Mouse (Mus musculus): Measurements from ENCODE around the gene Cnnm2. TPM values are rescaled to one million over a fixed set of nuclear protein-coding genes. Genes with fewer than 3 reads are reported as not detected.

Gene Cnnm2
- total RNA-seq, 2 experiments from 2014 or later = 6.0 to 6.7 TPM

GRCm38 (mm10) chr19:46837290-46838079, 76.1 kb downstream of the Cnnm2 start:
- DNase-seq = no peak
- intact Hi-C loops (cut with DNase I) = no loop called here

- intact Hi-C loops (cut with DNase I) = no loop called here
- no peak for DNase-seq
These were observed 79.6 kb downstream of the Cnnm2 start for GRCm38 (mm10) chr19:46841016-46841415.

DNA sequence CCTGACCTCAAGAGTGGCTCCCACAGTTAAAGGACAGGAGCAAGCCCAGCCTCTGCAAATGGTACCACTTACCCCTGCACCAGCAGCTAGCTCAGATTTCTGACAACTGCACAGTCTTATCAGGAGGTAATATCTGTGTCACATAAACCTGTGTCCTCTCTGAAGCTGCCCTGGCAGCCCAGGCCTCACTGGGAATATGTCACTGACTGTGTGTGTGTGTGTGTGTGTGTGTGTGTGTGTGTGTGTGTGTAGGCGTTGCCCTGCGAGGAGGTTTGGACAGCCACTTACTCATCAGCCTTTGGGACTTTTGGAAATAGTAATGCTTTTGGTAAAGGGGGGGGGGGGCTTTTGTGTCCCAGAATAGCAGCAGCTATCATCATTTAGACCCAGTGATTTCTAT, 81.6 kb downstream of the Cnnm2 start:
- intact Hi-C loops (cut with DNase I) = no loop called here
- DNase-seq = no peak

DNA sequence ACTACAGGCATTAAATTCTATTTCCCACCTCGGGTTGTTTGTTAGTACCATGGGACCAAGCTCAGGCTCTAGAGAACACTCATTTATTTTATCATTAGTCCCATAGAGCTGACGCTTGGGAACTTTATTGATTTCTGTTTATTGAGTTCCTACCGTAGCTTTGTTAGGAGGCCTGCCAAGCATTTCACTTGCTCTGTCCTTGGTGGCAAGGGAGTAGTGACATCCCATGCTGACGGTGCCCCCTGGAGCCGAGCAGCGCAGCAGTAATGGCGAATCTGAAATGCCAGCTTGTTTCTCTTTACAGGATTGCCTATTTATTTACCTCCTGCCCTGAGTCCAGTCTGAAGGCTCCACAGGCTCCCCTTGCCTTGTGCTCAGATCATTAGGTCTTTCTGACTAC, 84.7 kb downstream of the Cnnm2 start:
- DNase-seq = no peak
- intact Hi-C loops (cut with DNase I) = no loop called here

- intact Hi-C loops (cut with DNase I) = no loop called here
- DNase-seq = no peak
These were observed 85.1 kb downstream of the Cnnm2 start for GRCm38 (mm10) chr19:46846459-46846858.

DNA sequence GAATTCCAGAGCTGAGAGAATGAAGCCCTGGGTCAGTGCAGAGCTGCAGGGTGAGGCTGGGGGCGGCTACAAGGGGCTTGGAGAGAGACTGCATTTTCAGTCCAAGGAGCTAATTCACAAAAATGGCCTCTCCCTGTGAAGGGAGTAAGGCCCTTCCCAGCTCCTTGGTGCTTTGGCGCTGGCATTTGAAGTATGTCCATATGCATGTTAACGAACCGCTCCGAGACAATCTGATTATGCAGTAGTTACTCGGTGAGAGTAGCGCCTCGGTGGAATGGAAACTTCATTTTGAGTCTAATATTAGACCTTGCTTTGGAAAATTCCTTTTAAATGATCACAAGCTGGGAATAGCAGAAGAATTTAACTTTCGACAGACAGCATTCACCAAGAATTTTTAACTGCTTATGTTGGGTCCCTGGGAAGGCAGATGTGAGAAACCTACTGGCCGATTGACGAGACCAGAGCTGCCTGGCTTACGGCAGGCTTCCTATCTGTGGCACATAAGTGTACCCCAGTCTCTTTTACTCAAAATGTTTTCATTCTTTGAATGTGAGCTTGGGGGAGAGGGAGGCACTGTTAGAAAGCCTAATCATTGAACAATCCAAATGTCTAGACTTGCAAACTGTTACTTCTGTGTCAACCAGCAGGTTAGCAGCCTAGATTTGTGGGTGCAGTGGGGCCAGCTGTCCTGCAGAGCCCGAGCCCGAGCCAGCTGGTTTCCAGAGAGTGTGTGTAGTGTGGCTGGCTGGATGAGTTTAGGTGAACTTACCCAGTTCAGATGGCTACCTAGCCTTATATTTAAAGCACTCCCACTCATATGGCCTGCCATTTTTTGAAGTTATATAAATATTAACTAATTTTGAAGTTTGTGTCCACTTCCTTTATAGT, 87.2 kb downstream of the Cnnm2 start:
- intact Hi-C loops (cut with DNase I) = no loop called here
- DNase-seq = no peak

GRCm38 (mm10) chr19:46849443-46849997, 88.1 kb downstream of the Cnnm2 start:
- DNase-seq = no peak
- intact Hi-C loops (cut with DNase I) = no loop called here

- no peak for DNase-seq
- intact Hi-C loops (cut with DNase I) = no loop called here
These were observed 94.8 kb downstream of the Cnnm2 start for GRCm38 (mm10) chr19:46856232-46856631.

DNA sequence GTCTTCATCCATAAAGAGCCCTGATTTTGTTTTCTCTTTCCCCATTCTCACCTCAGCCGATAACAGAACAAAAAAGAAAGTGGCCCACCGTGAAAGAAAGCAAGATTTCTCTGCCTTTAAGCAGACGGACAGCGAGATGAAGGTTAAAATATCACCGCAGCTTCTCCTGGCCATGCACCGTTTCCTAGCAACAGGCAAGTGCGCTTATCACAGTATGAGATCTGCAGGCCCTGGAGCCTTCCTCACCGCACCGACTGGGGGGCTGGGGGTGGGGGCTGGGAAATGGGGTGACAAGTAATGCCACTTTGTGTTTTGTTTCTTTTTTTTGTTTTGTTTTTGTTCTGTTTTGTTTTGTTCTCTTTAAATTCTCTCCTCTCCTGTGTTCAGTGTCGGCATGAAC, 95.4 kb downstream of the Cnnm2 start:
- intact Hi-C loops (cut with DNase I) = no loop called here
- DNase-seq = no peak

DNA sequence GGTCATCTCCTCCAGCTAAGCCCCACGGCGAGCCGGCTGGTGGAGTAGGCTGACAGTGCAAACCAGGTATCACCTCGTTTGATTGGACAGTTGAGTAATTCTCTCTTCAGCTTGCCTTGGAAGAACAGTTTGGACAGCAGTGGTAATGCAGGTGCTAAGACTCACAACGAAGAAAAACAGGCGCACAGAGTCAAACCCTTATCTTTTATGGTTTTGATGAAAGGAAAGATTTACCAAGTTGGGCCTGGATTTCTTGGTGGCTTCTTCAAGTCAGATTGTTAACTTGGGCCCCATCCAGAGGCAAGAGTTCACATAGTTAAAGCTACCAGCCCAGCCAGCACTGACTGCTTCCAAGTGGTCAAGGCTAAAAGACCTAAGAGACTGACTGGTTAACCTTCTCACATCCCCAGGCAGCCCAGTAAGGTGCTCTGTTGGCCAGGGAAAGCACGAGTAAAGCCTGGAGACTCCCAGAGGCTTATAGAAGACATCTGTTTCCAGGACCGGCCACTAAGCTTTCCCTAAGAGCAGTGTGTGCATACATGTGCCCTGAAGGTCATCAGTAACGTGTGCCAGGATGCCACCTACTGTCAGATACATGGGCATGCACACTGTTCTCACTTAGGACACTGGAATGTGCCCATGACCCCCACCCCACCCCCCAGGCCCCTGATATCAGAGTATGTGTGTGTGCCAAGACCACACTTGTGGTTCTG, 96.0 kb downstream of the Cnnm2 start:
- no peak for DNase-seq
- intact Hi-C loops (cut with DNase I) = no loop called here

GRCm38 (mm10) chr19:46858200-46858599, 96.8 kb downstream of the Cnnm2 start:
- intact Hi-C loops (cut with DNase I) = no loop called here
- DNase-seq = no peak

GRCm38 (mm10) chr19:46862556-46862955, 101.2 kb downstream of the Cnnm2 start:
- intact Hi-C loops (cut with DNase I) = no loop called here

DNA sequence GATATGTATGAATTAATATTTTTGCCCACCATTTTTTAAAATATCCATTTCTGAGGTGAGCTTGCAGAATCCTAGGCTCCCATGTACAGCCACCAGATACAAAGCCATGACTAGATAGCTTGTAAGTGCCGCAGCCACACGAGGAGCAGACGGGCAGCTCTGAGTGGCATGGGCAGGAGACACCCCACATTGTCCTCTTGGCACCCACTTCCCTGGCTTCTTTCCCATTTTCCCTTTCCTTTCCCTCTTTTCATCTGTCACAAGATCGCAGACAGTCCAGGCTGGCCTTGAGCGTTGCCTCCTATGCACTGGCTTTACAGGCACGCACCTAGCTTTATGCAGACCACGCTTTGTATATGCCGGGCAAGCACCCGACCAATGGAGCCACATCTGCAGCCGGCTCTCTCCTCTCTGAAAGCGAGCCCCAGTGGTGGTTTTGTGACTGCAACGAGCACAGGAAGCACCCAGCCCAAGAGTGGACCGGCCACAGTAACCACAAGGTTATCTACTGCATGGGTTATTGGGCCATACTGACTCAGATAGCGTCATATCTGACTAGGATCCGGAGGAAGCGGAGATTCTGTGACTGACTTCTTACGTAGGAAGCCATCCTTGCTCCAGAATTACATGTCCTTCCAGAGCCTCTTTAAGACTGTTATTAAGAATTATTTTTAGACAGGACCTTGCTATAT, 102.0 kb downstream of the Cnnm2 start:
- intact Hi-C loops (cut with DNase I) = no loop called here

More at GRCm38 (mm10) chr19:46862556-46862955, 101.2 kb downstream of the Cnnm2 start:
- DNase-seq = no peak

GRCm38 (mm10) chr19:46864079-46864478, 102.7 kb downstream of the Cnnm2 start:
- no peak for DNase-seq
- intact Hi-C loops (cut with DNase I) = no loop called here

More for the DNA sequence above, 102.0 kb downstream of the Cnnm2 start:
- no peak for DNase-seq

DNA sequence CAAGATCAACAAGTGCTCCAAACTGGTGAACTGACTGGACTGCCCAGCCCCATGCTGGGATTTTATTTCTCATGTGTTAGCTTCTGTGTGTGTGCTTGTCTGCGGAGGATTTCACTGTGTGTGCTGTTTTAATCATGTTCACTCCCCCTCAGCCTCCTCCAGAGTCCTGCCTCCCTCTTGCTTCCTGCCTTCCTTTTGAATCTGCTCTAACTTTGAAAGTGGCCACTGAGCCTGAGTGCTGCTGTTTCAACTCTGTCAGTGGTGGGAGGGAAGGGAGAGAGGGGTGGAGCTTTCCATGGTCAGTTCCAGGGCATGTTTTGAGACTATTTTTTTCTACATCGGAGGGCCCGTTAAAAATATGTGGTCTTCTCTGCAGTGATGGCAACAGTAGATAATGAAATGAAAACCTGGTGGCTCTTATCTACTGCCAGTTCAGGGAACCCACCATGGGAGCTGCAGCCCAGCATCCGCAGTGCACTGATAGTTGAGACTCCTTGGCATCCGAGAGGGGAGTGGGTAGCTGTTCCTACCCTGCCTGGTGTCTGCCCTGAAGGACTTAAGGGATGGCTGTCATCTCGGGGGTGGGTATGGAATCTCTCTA, 103.4 kb downstream of the Cnnm2 start:
- intact Hi-C loops (cut with DNase I) = loop anchor here (5.0 kb wide), 1 partner anchor 278 kb away; no protein-coding TSS in a partner anchor

DNA sequence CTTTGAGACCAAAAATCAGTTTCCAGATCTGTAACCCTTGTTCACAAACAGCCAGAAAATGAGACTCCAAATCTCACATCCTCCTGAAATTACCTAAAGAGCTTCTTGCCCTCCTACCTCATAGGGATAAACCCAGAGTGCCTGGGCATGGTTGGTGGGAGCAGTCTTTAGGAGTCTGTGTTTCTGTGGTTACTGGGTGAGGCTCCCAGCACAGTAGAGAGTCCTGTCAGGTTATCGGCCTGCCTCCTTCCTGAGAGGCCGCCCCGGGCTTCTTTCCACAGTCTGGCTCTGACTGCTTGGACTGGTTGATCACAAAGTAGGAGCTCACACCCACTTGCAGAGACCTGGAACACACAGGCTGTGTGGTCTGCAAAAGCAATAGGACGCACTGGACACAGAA, 104.0 kb downstream of the Cnnm2 start:
- intact Hi-C loops (cut with DNase I) = loop anchor here (5.0 kb wide), 1 partner anchor 278 kb away; no protein-coding TSS in a partner anchor
- DNase-seq = no peak

More for the DNA sequence above, 103.4 kb downstream of the Cnnm2 start:
- DNase-seq = no peak

DNA sequence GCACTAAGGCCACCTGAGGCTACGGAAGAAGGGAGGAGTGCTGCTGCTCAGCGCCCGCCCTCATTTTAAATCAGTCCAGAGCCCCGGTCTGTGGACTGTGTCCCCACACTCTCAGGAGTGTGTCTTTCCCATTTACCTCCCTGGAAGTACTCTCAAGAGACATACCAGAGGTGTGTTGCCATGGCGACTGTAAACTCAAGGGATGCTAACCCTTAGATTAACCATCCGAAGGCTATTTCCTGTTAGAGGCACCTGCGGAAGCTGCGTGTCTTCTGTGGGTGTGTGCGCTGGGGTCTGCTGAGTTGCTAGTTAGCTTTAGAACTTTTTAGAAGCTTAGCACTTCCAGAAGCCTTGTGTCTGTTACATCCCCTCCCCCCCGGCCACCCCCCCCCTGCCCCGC, 107.7 kb downstream of the Cnnm2 start:
- intact Hi-C loops (cut with DNase I) = loop anchor here (1.0 to 5.0 kb wide), 3 partner anchors 109 to 282 kb away; no protein-coding TSS in a partner anchor
- DNase-seq = no peak

- DNase-seq = peak; percentile 84 to 85
- intact Hi-C loops (cut with DNase I) = loop anchor here (1.0 to 5.0 kb wide), 3 partner anchors 109 to 282 kb away; no protein-coding TSS in a partner anchor
These were observed 108.1 kb downstream of the Cnnm2 start for GRCm38 (mm10) chr19:46869526-46869925.

GRCm38 (mm10) chr19:46871096-46871495, 109.7 kb downstream of the Cnnm2 start:
- intact Hi-C loops (cut with DNase I) = no loop called here
- DNase-seq = no peak

Data from heart, postnatal 36 days (tissue).